Comparison of ENCODE assay signal across 10 mouse cellular contexts in genomic region chrX:68950730-68951129, GRCm38 (mm10). TPM values are rescaled to one million over a fixed set of nuclear protein-coding genes. Genes with fewer than 3 reads are reported as not detected.
DNase-seq lines count a peak whose midpoint lies in the region; ATAC-seq and TF ChIP-seq lines count a peak whose summit lies in the region.
"Had no signal": no experiment of that assay in that cellular context is flagged by ENCODE, and none has a peak within 500 bp of the region (broad histone marks: within the 10 kb centered on the region; RNA-seq: fewer than 3 reads in every experiment).

No protein-coding gene starts in this region.

- no peak for DNase-seq in layer of hippocampus, adult 2 months (ENCODE audit: low spot score in 2 of 2)
- DNase-seq in layer of hippocampus, adult 8-10 months (ENCODE audit: low spot score in 2 of 2) = no peak
- DNase-seq in Muller cell, postnatal 12 days (ENCODE audit: inconsistent ontology term) = peak; percentile 31
- peak; percentile 39 for DNase-seq in embryo, embryonic 10.5 days (ENCODE audit: low spot score)
- DNase-seq in midbrain, postnatal 0 days (ENCODE audit: low spot score) = peak; percentile 68
- no peak for DNase-seq in T-cell, adult 2 months (ENCODE audit: low spot score)
- no peak for DNase-seq in right cerebral cortex, postnatal 4 days
- DNase-seq: adrenal gland, adult 2 months had no signal

- TF ChIP-seq CTCF in layer of hippocampus, adult 2 months (conservative IDR thresholded peaks at IDR 0.05) = peak; percentile 75
- peak; percentile 70 for TF ChIP-seq CTCF in midbrain, postnatal 0 days (IDR thresholded peaks at IDR 0.05)

- no peaks in the 10 kb centered on the region for H3K27me3 ChIP-seq in midbrain, postnatal 0 days (ENCODE audit: insufficient read depth, low read length)
- H3K27me3 ChIP-seq: heart, embryonic 13.5 days had no signal

- no peaks in the 10 kb centered on the region for H3K9me3 ChIP-seq in midbrain, postnatal 0 days (ENCODE audit: low read length)
- H3K9me3 ChIP-seq: heart, embryonic 13.5 days had no signal

- H3K4me1 ChIP-seq in midbrain, postnatal 0 days (ENCODE audit: insufficient read depth, low read length) = no peaks in the 10 kb centered on the region
- H3K4me1 ChIP-seq: heart, embryonic 13.5 days had no signal

- ATAC-seq in midbrain, postnatal 0 days (ENCODE audit: low FRiP score) = no peak

- H3K4me3 ChIP-seq in layer of hippocampus, adult 2 months = no peak overlapping the region
- no peak overlapping the region for H3K4me3 ChIP-seq in midbrain, postnatal 0 days (ENCODE audit: low read depth, low read length)
- H3K4me3 ChIP-seq: heart, embryonic 13.5 days had no signal

- H3K36me3 ChIP-seq in midbrain, postnatal 0 days (ENCODE audit: insufficient read depth, low read length) = no peaks in the 10 kb centered on the region
- H3K36me3 ChIP-seq: heart, embryonic 13.5 days had no signal

- H3K27ac ChIP-seq in layer of hippocampus, adult 2 months = no peak overlapping the region
- no peak overlapping the region for H3K27ac ChIP-seq in midbrain, postnatal 0 days (ENCODE audit: low read depth, low read length)
- H3K27ac ChIP-seq: heart, embryonic 13.5 days had no signal

- no peak overlapping the region for H3K4me2 ChIP-seq in midbrain, postnatal 0 days (ENCODE audit: low read depth, low read length, poor library complexity, severe bottlenecking)
- H3K4me2 ChIP-seq: heart, embryonic 13.5 days had no signal

- H3K9ac ChIP-seq in midbrain, postnatal 0 days (replicated peaks; ENCODE audit: low read length, poor library complexity, severe bottlenecking) = no peak overlapping the region
- H3K9ac ChIP-seq: heart, embryonic 13.5 days had no signal

- 6% methylated on average over 1 of the region's 1 CpGs for WGBS in midbrain, postnatal 0 days

RNA-seq across cellular contexts. Expression of gene Gm6812, which starts 57.9 kb away (rescaled TPM):
- not detected for total RNA-seq in layer of hippocampus, adult 2 months (2021)
- not detected for total RNA-seq in layer of hippocampus, adult 8-10 months (2022)
- total RNA-seq in midbrain, postnatal 0 days (2014; rRNA removed) = not detected in 2 replicates
- not detected in 2 replicates for polyA plus RNA-seq in midbrain, postnatal 0 days (2015; fragmentation: Nextera tagmentation; extraction: Ambion mirVana)
- total RNA-seq: adrenal gland, adult 2 months had no signal
- polyA plus RNA-seq: adrenal gland, adult 2 months; cortical plate, adult 2 months; heart, embryonic 13.5 days had no signal

Comparison
In these comparisons a context has a peak if more than half of its experiments do, and no peak if none do; other contexts are left out.
1. DNase-seq: peak in Muller cell, postnatal 12 days (single experiment), embryo, embryonic 10.5 days (single experiment) and midbrain, postnatal 0 days (single experiment); none in layer of hippocampus, adult 2 months (0 of 2), layer of hippocampus, adult 8-10 months (0 of 2), T-cell, adult 2 months (single experiment) and right cerebral cortex, postnatal 4 days (single experiment).